Mouse (Mus musculus) right cerebral cortex, postnatal 10 days (tissue): ENCODE data around the gene Chd3.

Experiments used
- DNase-seq, 2 experiments: peaks; one replicate each; pipeline ENCODE4 v3.0.0; 2021; ENCODE audit warnings: low spot score in 2 of 2

The Chd3 gene

GRCm38 (mm10) chr11:69366855-69367615 lies 2.2 kb downstream of the Chd3 start:
- peak; percentile 41 to 59 for DNase-seq

GRCm38 (mm10) chr11:69366157-69366854 lies 2.9 kb downstream of the Chd3 start:
- DNase-seq: peak; percentile 98

- DNase-seq: no peak
Observed at GRCm38 (mm10) chr11:69365722-69366121, 3.5 kb downstream of the Chd3 start.

- DNase-seq: peak; percentile 96 to 97
Observed at GRCm38 (mm10) chr11:69364910-69365309, 4.3 kb downstream of the Chd3 start.

- DNase-seq: no peak
Observed at GRCm38 (mm10) chr11:69364376-69364775, 4.8 kb downstream of the Chd3 start.

GRCm38 (mm10) chr11:69362479-69362878 lies 6.7 kb downstream of the Chd3 start:
- DNase-seq: no peak

- DNase-seq: no peak
Observed at GRCm38 (mm10) chr11:69362021-69362420, 7.2 kb downstream of the Chd3 start.

GRCm38 (mm10) chr11:69357690-69358089 lies 11.5 kb downstream of the Chd3 start:
- DNase-seq: no peak

GRCm38 (mm10) chr11:69356544-69356943 lies 12.7 kb downstream of the Chd3 start:
- no peak for DNase-seq

- DNase-seq: no peak
Observed at GRCm38 (mm10) chr11:69346441-69346840, 22.8 kb downstream of the Chd3 start.

GRCm38 (mm10) chr11:69340161-69341131 lies 28.8 kb downstream of the Chd3 start, which contains the start of gene Rnf227:
Gene Rnf227 (plus strand): TSS chr11:69340461.
- DNase-seq: peak; percentile 83 to 87

GRCm38 (mm10) chr11:69334796-69335195 lies 34.4 kb downstream of the Chd3 start:
- DNase-seq: no peak

- no peak for DNase-seq
Observed at GRCm38 (mm10) chr11:69333922-69334321, 35.3 kb downstream of the Chd3 start.

GRCm38 (mm10) chr11:69332713-69333253 lies 36.4 kb downstream of the Chd3 start:
- DNase-seq: no peak

GRCm38 (mm10) chr11:69331929-69332405 lies 37.2 kb downstream of the Chd3 start:
- peak; percentile 93 for DNase-seq

- no peak for DNase-seq
Observed at GRCm38 (mm10) chr11:69331152-69331551, 38.1 kb downstream of the Chd3 start.

GRCm38 (mm10) chr11:69328517-69328916 lies 40.7 kb downstream of the Chd3 start:
- DNase-seq: no peak

GRCm38 (mm10) chr11:69327648-69328047 lies 41.6 kb downstream of the Chd3 start:
- DNase-seq: no peak

- DNase-seq: no peak
Observed at GRCm38 (mm10) chr11:69327157-69327442, 42.1 kb downstream of the Chd3 start.

- DNase-seq: peak in 1 of 2 experiments; percentile 58
Observed at GRCm38 (mm10) chr11:69326408-69327156, 42.6 kb downstream of the Chd3 start.
